Mouse (Mus musculus) urinary bladder, postnatal 36 days (tissue): ENCODE results near the gene Atad2b.

Source experiments
- DNase-seq, 2 experiments: peaks; one replicate each; pipeline ENCODE4 v3.0.0; 2022; ENCODE audit warnings: low spot score in 2 of 2, mixed read lengths in 1 of 2

Gene Atad2b

GRCm38 (mm10) chr12:5081480-5081879 is 164.3 kb downstream of the Atad2b start:
- no peak for DNase-seq

- DNase-seq, result no peak
Measured at GRCm38 (mm10) chr12:5084714-5085113, 167.6 kb downstream of the Atad2b start.

- no peak for DNase-seq
Measured at GRCm38 (mm10) chr12:5087787-5088519, 170.8 kb downstream of the Atad2b start.

GRCm38 (mm10) chr12:5088639-5089038 is 171.5 kb downstream of the Atad2b start:
- DNase-seq, result no peak
